Mouse (Mus musculus): ENCODE data around the gene Ceacam16. TPM values are rescaled to one million over a fixed set of nuclear protein-coding genes. Genes with fewer than 3 reads are reported as not detected.

Gene Ceacam16
- polyA plus RNA-seq, 1 experiment from 2014 or later: not detected

DNA sequence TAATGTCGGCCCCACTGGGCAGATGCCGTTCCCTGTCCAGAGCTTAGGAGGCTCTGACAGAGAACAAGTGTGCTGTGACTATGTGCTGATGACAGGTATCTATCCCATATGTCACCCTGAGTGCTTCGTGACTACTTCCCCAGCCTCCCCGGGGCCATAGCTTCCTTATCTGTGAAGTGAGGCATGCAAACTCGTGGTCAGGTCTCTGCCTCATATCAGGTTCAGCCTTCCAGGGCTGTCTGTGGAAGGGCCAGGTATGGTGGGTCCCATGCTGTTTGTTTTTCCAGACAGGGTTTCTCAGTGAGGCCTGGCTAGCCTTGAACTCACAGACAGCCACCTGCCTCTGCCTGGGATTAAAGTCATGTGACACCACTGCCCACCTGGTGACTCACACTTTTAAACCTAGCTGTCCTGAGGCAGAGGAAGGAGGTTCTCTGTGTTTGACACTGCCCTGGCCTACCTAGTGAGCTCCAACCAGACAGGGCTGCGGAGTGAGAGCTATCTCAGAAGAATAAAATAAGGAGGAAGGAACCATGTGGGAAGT is 47.4 kb downstream of the Ceacam16 start:
- peaks cover 49% of the 10 kb centered on the region for H3K4me1 ChIP-seq
- no peak overlapping the region for H3K4me2 ChIP-seq (replicated peaks)
- WGBS: 80% methylated on average over 6 of the region's 6 CpGs
- peaks cover 38% of the 10 kb centered on the region for H3K27me3 ChIP-seq
- H3K36me3 ChIP-seq: no peaks in the 10 kb centered on the region
- ATAC-seq (ENCODE audit: insufficient number of reproducible peaks, low FRiP score, low TSS enrichment, low read depth): no peak
- no peak overlapping the region for H3K4me3 ChIP-seq (replicated peaks)
- no peak overlapping the region for H3K27ac ChIP-seq (replicated peaks)
- no peak overlapping the region for H3K9ac ChIP-seq
- no peaks in the 10 kb centered on the region for H3K9me3 ChIP-seq (replicated peaks)

DNA sequence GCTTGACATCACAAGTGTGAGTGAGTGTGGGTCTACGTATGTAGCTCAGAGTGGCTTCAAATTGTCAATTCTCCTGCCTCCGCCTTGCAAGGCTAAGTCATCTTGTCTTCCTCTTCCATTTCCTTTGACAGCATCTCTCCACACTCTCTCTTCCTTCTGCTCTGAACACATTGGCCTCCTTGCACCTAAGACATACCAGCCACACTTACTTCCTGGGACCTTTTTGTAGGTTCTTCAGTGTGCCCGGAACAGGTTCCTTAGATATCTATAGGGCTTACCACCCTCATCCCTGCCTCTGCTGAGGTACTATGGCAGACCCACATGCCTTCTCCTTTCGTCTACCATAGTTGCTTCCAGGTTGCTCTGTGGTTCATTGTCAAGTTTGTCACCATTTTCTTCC is 47.9 kb downstream of the Ceacam16 start:
- peaks cover 40% of the 10 kb centered on the region for H3K27me3 ChIP-seq
- no peak for ATAC-seq (ENCODE audit: insufficient number of reproducible peaks, low FRiP score, low TSS enrichment, low read depth)
- no peak overlapping the region for H3K9ac ChIP-seq
- no peak overlapping the region for H3K4me3 ChIP-seq (replicated peaks)
- WGBS: 80% methylated on average over 4 of the region's 4 CpGs
- H3K9me3 ChIP-seq (replicated peaks): no peaks in the 10 kb centered on the region
- no peak overlapping the region for H3K27ac ChIP-seq (replicated peaks)
- H3K4me1 ChIP-seq: peaks cover 44% of the 10 kb centered on the region
- H3K4me2 ChIP-seq (replicated peaks): no peak overlapping the region
- H3K36me3 ChIP-seq: no peaks in the 10 kb centered on the region

DNA sequence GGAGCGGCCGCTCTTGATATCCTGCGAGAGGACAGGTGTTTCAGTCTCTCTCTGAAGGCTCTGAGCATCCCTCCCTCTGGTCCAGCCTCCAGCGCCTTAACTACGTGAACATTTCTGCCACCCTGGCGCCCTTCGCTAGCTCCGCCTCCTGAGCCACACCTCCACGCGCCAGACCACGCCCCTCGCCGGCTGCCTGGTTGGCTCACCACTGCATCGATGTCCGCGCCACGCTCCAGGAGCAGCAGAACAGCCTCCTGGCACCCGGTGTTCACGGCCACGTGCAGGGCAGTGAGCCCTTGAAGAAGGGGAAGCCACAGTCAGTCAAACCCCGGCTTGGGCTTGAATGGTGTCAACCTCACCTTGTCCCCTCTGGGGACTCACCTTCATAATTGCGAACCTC is 50.0 kb downstream of the Ceacam16 start:
- no peaks in the 10 kb centered on the region for H3K9me3 ChIP-seq (replicated peaks)
- no peak for ATAC-seq (ENCODE audit: insufficient number of reproducible peaks, low FRiP score, low TSS enrichment, low read depth)
- H3K27ac ChIP-seq (replicated peaks): no peak overlapping the region
- 8% methylated on average over 22 of the region's 22 CpGs for WGBS
- no peaks in the 10 kb centered on the region for H3K36me3 ChIP-seq
- H3K4me1 ChIP-seq: peaks cover 24% of the 10 kb centered on the region
- peak overlapping the region; percentile 23 for H3K4me3 ChIP-seq (replicated peaks)
- H3K27me3 ChIP-seq: peaks cover 40% of the 10 kb centered on the region
- H3K9ac ChIP-seq: no peak overlapping the region
- H3K4me2 ChIP-seq (replicated peaks): peak overlapping the region; percentile 44

DNA sequence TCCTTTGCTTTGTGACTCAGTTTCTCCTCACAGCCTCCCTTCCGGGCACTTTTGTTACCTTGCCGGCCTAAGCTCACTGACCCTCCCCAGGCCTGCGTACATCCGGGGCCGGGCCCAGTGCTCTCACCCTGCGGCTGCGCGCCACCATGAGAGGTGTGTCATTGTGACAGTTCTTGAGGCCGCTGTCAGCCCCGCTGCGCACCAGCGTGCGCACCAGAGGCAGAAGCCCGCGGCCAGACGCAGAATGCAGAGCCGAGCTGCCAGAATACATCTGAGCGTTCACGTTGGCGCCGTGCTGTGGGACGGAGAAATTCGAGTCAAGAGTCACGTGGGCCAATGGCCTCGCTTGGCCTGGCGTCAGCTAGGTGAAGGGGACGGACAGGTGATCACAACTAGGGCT is 51.7 kb downstream of the Ceacam16 start:
- Histone ChIP-seq H3K4me1 (peaks cover 17% of the 10 kb centered on the region), H3K9ac (no peak overlapping the region), H3K4me3 (replicated peaks) (peak overlapping the region; percentile 14; the same call in 1 of the 2 replicates), H3K4me2 (replicated peaks) (peak overlapping the region; percentile 35), H3K27ac (replicated peaks) (no peak overlapping the region), H3K27me3 (peaks cover 40% of the 10 kb centered on the region), H3K9me3 (replicated peaks) (no peaks in the 10 kb centered on the region), H3K36me3 (no peaks in the 10 kb centered on the region)
- WGBS: 11% methylated on average over 27 of the region's 27 CpGs
- ATAC-seq (ENCODE audit: insufficient number of reproducible peaks, low FRiP score, low TSS enrichment, low read depth): no peak

DNA sequence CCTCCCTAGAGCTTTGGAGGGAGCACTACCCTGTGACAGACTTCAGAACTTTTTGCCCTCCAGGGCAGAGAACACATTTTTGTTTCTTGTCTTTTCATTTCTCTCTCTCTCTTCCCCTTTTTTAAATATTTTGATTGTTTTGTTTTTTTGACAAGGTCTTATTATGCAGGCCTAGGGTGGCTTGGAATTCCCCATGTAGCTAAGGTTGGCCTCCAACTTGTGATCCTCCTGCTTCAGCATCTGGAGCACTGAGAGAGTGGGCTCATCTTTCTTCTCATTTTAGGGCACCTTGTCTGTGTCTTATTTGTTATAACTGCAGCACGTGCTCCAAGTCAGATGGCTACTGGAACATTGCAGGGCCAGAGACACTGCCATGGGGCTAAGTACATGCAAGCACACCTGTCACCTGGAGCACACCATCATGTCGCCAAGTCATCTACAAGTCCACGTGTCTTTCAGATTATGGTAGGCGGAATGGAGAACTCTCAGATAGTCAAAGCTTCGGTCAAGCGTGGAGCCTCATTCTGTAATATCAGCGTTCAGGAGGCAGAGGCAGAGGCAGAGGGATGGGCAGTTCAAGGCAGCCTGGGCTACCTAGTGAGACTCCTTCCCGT is 54.6 kb downstream of the Ceacam16 start:
- Histone ChIP-seq H3K36me3 (no peaks in the 10 kb centered on the region), H3K9me3 (replicated peaks) (no peaks in the 10 kb centered on the region), H3K27me3 (peaks cover 31% of the 10 kb centered on the region), H3K9ac (no peak overlapping the region), H3K4me1 (peaks cover 16% of the 10 kb centered on the region), H3K27ac (replicated peaks) (no peak overlapping the region), H3K4me2 (replicated peaks) (no peak overlapping the region), H3K4me3 (replicated peaks) (no peak overlapping the region)
- ATAC-seq (ENCODE audit: insufficient number of reproducible peaks, low FRiP score, low TSS enrichment, low read depth): no peak
- WGBS: 80% methylated on average over 8 of the region's 8 CpGs

DNA sequence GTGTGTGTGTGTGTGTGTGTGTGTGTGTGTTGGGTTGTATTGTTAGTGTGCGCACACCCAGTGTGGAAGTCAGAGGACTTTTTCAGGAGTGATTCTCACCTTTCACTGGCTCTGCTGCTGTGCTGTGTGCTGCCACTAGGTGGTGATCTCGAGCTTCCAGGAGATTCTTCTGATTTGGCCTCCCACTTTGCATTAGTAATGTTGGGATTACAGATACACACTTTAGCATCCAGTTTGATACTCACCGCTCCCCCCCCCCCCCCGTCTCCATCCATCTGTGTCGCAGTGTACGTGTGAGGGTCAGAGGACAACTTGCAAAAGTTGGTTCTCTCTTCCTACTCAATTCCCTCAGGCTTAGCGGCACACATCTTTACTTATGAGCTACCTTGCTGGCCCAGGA is 58.1 kb downstream of the Ceacam16 start:
- Histone ChIP-seq H3K9me3 (replicated peaks) (no peaks in the 10 kb centered on the region), H3K9ac (no peak overlapping the region), H3K36me3 (no peaks in the 10 kb centered on the region), H3K27ac (replicated peaks) (no peak overlapping the region), H3K4me2 (replicated peaks) (no peak overlapping the region), H3K4me1 (no peaks in the 10 kb centered on the region), H3K4me3 (replicated peaks) (no peak overlapping the region), H3K27me3 (no peaks in the 10 kb centered on the region)
- WGBS: 21% methylated on average over 6 of the region's 7 CpGs
- ATAC-seq (ENCODE audit: insufficient number of reproducible peaks, low FRiP score, low TSS enrichment, low read depth): no peak

Other genes with a start within 250 kb of the Ceacam16 start
- 14.0 and 15.8 TPM in 2 replicates for gene Relb, start 231.9 kb downstream of the Ceacam16 start, polyA plus RNA-seq (2015; fragmentation: Nextera tagmentation; extraction: Ambion mirVana)
- gene Clptm1, start 196.3 kb downstream of the Ceacam16 start, polyA plus RNA-seq (2015; fragmentation: Nextera tagmentation; extraction: Ambion mirVana): 78.0 and 89.1 TPM in 2 replicates
- gene Apoc2, start 183.4 kb downstream of the Ceacam16 start, polyA plus RNA-seq (2015; fragmentation: Nextera tagmentation; extraction: Ambion mirVana): 0.67 and 1.3 TPM in 2 replicates
- not detected in 2 replicates for gene Gm44805, start 179.9 kb downstream of the Ceacam16 start, polyA plus RNA-seq (2015; fragmentation: Nextera tagmentation; extraction: Ambion mirVana)
- 0.16 TPM in 1 of 2 replicates, not detected in the other for gene Apoc4, start 179.8 kb downstream of the Ceacam16 start, polyA plus RNA-seq (2015; fragmentation: Nextera tagmentation; extraction: Ambion mirVana)
- gene Apoc1, start 168.6 kb downstream of the Ceacam16 start, polyA plus RNA-seq (2015; fragmentation: Nextera tagmentation; extraction: Ambion mirVana): 38.9 and 45.8 TPM in 2 replicates
- gene Apoe, start 162.1 kb downstream of the Ceacam16 start, polyA plus RNA-seq (2015; fragmentation: Nextera tagmentation; extraction: Ambion mirVana): 442 and 474 TPM in 2 replicates
- gene Tomm40, start 145.9 kb downstream of the Ceacam16 start, polyA plus RNA-seq (2015; fragmentation: Nextera tagmentation; extraction: Ambion mirVana): 146 and 148 TPM in 2 replicates
- 79.6 and 86.6 TPM in 2 replicates for gene Nectin2, start 110.8 kb downstream of the Ceacam16 start, polyA plus RNA-seq (2015; fragmentation: Nextera tagmentation; extraction: Ambion mirVana)
- gene Bcam, start 90.3 kb downstream of the Ceacam16 start, polyA plus RNA-seq (2015; fragmentation: Nextera tagmentation; extraction: Ambion mirVana): 158 and 163 TPM in 2 replicates
- gene Cblc, start 64.5 kb downstream of the Ceacam16 start, polyA plus RNA-seq (2015; fragmentation: Nextera tagmentation; extraction: Ambion mirVana): 13.2 and 17.2 TPM in 2 replicates
- gene Bcl3, start 38.5 kb downstream of the Ceacam16 start, polyA plus RNA-seq (2015; fragmentation: Nextera tagmentation; extraction: Ambion mirVana): 4.7 and 6.9 TPM in 2 replicates
- gene Gm19345, start 9.3 kb downstream of the Ceacam16 start, polyA plus RNA-seq (2015; fragmentation: Nextera tagmentation; extraction: Ambion mirVana): 0.59 TPM in 1 of 2 replicates, not detected in the other
- 4.1 and 5.5 TPM in 2 replicates for gene Ceacam19, start 26.7 kb upstream of the Ceacam16 start, polyA plus RNA-seq (2015; fragmentation: Nextera tagmentation; extraction: Ambion mirVana)
- gene Pvr, start 59.9 kb upstream of the Ceacam16 start, polyA plus RNA-seq (2015; fragmentation: Nextera tagmentation; extraction: Ambion mirVana): 13.2 and 14.1 TPM in 2 replicates
- 0.11 TPM in 1 of 2 replicates, not detected in the other for gene Igsf23, start 89.5 kb upstream of the Ceacam16 start, polyA plus RNA-seq (2015; fragmentation: Nextera tagmentation; extraction: Ambion mirVana)
- not detected in 2 replicates for gene Ceacam20, start 104.1 kb upstream of the Ceacam16 start, polyA plus RNA-seq (2015; fragmentation: Nextera tagmentation; extraction: Ambion mirVana)
- gene Nlrp9b, start 130.2 kb upstream of the Ceacam16 start, polyA plus RNA-seq (2015; fragmentation: Nextera tagmentation; extraction: Ambion mirVana): not detected in 2 replicates
- not detected in 2 replicates for gene Vmn1r91, start 238.4 kb upstream of the Ceacam16 start, polyA plus RNA-seq (2015; fragmentation: Nextera tagmentation; extraction: Ambion mirVana)

All from embryonic facial prominence, embryonic 15.5 days (tissue).